Mouse (Mus musculus): ENCODE measurements around the gene Dhrs7c. TPM values are rescaled to one million over a fixed set of nuclear protein-coding genes. Genes with fewer than 3 reads are reported as not detected.

Gene Dhrs7c
- polyA plus RNA-seq (2014; fragmentation: Nextera tagmentation; extraction: Ambion mirVana): not detected in 2 replicates

DNA sequence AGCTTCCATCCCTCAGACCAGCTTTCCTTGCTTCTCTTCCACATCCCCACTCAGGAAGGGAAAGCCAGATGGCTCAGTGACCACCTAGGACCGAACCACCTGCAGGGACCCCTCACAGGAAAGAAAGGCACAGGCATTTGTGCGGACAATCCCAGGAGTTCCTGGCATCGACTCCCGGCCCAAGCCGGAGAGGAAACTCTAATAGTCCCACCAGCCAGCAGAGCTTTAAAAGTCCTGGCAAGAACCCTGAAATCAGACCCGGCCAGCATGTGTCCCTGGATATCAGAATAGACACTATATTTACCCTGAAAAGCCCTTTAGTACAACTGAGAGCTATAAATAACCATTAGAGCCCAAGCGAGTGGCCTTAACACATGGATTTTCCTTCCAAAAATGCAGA, at the start of gene Dhrs7c:
Dhrs7c (plus strand) TSS at position 257 of the 400 bp plus-strand sequence.
- Histone ChIP-seq H3K4me1 (replicated peaks; ENCODE audit: control insufficient read depth, insufficient read depth, low read length) (no peaks in the 10 kb centered on the region), H3K9ac (ENCODE audit: low read depth, low read length) (no peak within 1 kb of the TSS), H3K36me3 (ENCODE audit: control insufficient read depth, insufficient read depth, low read length) (no peaks in the 10 kb centered on the region), H3K9me3 (ENCODE audit: control insufficient read depth, low read length) (no peaks in the 10 kb centered on the region), H3K4me3 (ENCODE audit: low read depth, low read length) (no peak within 1 kb of the TSS), H3K27me3 (ENCODE audit: control insufficient read depth, insufficient read depth, low read length) (no peaks in the 10 kb centered on the region), H3K27ac (ENCODE audit: low read depth, low read length) (no peak within 1 kb of the TSS), H3K4me2 (replicated peaks; ENCODE audit: low read depth, low read length) (no peak within 1 kb of the TSS)
- 91% methylated on average over 7 of the region's 7 CpGs for WGBS
- ATAC-seq (ENCODE audit: low FRiP score): no peak
- no peak for DNase-seq (ENCODE audit: low spot score)

DNA sequence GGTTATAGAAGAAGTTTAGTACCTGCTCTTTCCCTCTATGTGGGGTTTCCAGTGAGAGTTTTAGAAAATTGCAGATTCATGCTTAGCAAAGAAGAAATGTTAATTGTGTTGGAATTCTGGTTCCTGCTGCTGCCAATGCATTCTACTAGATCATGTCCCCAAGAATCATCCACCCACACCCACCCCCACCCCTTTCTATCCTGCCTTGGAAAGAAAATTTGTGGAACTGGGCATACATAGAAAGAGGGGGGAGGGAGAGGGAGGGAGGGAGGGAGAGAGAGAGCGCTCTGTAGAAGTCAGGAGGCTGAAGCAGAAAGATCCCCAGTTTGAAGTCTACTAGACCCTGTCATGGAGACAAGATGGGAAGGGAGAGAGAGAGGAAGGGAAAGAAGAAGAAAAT, 41.7 kb upstream of the Dhrs7c start:
- WGBS: 100% methylated on average over 1 of the region's 1 CpGs
- ATAC-seq (ENCODE audit: low FRiP score) (no peak), DNase-seq (ENCODE audit: low spot score) (no peak)
- no peak overlapping the region for H3K27ac ChIP-seq (ENCODE audit: low read depth, low read length)
- H3K27me3 ChIP-seq (ENCODE audit: control insufficient read depth, insufficient read depth, low read length): no peaks in the 10 kb centered on the region
- no peaks in the 10 kb centered on the region for H3K36me3 ChIP-seq (ENCODE audit: control insufficient read depth, insufficient read depth, low read length)
- H3K9me3 ChIP-seq (ENCODE audit: control insufficient read depth, low read length): no peaks in the 10 kb centered on the region
- H3K4me2 ChIP-seq (replicated peaks; ENCODE audit: low read depth, low read length): no peak overlapping the region
- H3K4me3 ChIP-seq (ENCODE audit: low read depth, low read length): no peak overlapping the region
- H3K9ac ChIP-seq (ENCODE audit: low read depth, low read length): no peak overlapping the region
- H3K4me1 ChIP-seq (replicated peaks; ENCODE audit: control insufficient read depth, insufficient read depth, low read length): no peaks in the 10 kb centered on the region

DNA sequence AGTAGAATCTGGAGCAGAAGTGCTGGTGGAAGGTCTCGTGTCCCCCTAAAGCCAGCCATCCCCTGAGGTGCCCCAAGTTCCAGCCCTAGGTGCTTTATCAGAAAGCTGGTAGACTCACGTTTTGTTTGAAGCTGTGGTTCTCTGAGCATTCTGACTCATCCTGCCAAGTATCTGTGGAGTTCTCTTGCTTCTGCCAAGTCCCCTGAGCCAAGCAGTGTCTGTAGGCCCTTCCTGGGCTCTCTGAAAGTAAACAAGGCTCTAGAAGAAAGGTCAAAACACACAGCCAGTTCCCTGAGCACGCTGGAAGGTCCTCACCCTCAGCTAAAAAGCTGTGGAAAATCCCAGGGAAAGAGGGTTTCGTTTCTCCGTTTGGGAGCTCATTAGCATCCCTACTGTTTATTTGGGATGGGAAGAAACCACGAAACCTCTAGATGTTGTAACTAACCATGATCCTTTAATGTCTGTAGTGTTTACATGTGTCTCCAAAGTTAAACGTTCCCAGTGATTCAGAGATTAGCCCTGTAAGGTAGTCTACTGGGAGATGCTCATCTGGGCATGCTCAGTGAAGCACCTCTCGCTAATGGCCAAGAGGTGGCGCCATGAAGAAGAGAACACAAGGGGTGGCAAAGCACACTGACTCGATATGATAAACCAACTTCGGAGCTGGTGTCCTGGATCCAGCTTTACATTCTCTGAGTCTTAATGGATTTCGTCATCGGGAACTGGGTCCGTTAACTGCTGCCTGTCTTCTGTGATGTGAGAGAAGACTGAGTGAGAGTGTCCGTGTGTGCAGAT, 40.4 kb upstream of the Dhrs7c start:
- DNase-seq (ENCODE audit: low spot score) (no peak), ATAC-seq (ENCODE audit: low FRiP score) (no peak)
- Histone ChIP-seq H3K4me3 (ENCODE audit: low read depth, low read length) (no peak overlapping the region), H3K27ac (ENCODE audit: low read depth, low read length) (no peak overlapping the region), H3K4me1 (replicated peaks; ENCODE audit: control insufficient read depth, insufficient read depth, low read length) (no peaks in the 10 kb centered on the region), H3K27me3 (ENCODE audit: control insufficient read depth, insufficient read depth, low read length) (no peaks in the 10 kb centered on the region), H3K9me3 (ENCODE audit: control insufficient read depth, low read length) (no peaks in the 10 kb centered on the region), H3K9ac (ENCODE audit: low read depth, low read length) (no peak overlapping the region), H3K4me2 (replicated peaks; ENCODE audit: low read depth, low read length) (no peak overlapping the region), H3K36me3 (ENCODE audit: control insufficient read depth, insufficient read depth, low read length) (no peaks in the 10 kb centered on the region)
- WGBS: 75% methylated on average over 15 of the region's 15 CpGs

DNA sequence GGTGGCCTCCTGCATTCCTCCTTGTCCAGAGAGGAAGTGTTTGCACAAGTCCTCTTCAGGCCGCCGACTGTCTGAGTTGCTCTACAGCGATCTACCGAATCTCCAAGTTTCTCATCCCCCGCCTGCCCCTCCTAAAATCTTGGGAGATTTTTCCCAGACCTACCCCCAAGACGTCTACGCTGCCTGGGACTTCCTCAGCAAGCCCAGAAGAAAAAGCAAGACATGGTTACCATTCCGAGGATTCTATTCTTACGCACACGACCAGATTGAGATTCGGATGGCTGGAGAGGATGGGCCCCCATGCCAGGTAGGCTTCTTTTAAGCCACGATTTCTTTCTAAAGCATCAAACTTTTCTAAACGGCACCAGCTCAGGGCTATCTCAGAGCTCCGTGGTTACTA, 26.9 kb upstream of the Dhrs7c start, which contains the start of gene Glp2r:
Glp2r (minus strand) TSS at position 101 of the 400 bp plus-strand sequence.
- WGBS: 84% methylated on average over 14 of the region's 14 CpGs
- ATAC-seq (ENCODE audit: low FRiP score): no peak
- H3K4me1 ChIP-seq (replicated peaks; ENCODE audit: control insufficient read depth, insufficient read depth, low read length): no peaks in the 10 kb centered on the region

DNA sequence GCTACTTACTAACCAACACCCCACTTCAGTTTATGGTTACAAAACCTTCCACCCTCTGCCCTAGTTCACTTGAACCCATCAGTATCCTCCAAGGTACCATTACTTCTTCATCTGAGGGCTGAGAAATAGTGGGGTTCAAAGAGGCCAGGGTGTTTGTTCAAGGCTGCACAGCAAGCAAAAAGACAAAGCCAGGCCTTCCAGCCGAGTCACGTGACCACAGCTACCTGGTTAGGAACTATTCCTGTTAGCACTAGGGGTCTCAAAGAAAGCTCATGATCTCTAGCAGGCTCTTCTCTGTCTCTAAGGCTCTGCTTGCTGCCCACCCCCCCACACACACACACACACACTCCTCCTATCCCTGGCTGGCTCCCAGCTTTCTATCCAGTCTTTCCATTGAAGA, 26.3 kb upstream of the Dhrs7c start:
- no peaks in the 10 kb centered on the region for H3K36me3 ChIP-seq (ENCODE audit: control insufficient read depth, insufficient read depth, low read length)
- H3K4me3 ChIP-seq (ENCODE audit: low read depth, low read length): no peak overlapping the region
- no peaks in the 10 kb centered on the region for H3K4me1 ChIP-seq (replicated peaks; ENCODE audit: control insufficient read depth, insufficient read depth, low read length)
- no peak for ATAC-seq (ENCODE audit: low FRiP score)
- H3K9ac ChIP-seq (ENCODE audit: low read depth, low read length): no peak overlapping the region
- H3K9me3 ChIP-seq (ENCODE audit: control insufficient read depth, low read length): no peaks in the 10 kb centered on the region
- no peak overlapping the region for H3K27ac ChIP-seq (ENCODE audit: low read depth, low read length)
- no peak for DNase-seq (ENCODE audit: low spot score)
- WGBS: 93% methylated on average over 2 of the region's 2 CpGs
- H3K4me2 ChIP-seq (replicated peaks; ENCODE audit: low read depth, low read length): no peak overlapping the region
- H3K27me3 ChIP-seq (ENCODE audit: control insufficient read depth, insufficient read depth, low read length): no peaks in the 10 kb centered on the region

More for the DNA sequence above, 26.9 kb upstream of the Dhrs7c start, which contains the start of gene Glp2r:
- H3K9ac ChIP-seq (ENCODE audit: low read depth, low read length): no peak within 1 kb of the TSS
- no peak within 1 kb of the TSS for H3K4me3 ChIP-seq (ENCODE audit: low read depth, low read length)
- no peak for DNase-seq (ENCODE audit: low spot score)
- no peaks in the 10 kb centered on the region for H3K9me3 ChIP-seq (ENCODE audit: control insufficient read depth, low read length)
- H3K27ac ChIP-seq (ENCODE audit: low read depth, low read length): no peak within 1 kb of the TSS
- H3K36me3 ChIP-seq (ENCODE audit: control insufficient read depth, insufficient read depth, low read length): no peaks in the 10 kb centered on the region
- no peaks in the 10 kb centered on the region for H3K27me3 ChIP-seq (ENCODE audit: control insufficient read depth, insufficient read depth, low read length)
- no peak within 1 kb of the TSS for H3K4me2 ChIP-seq (replicated peaks; ENCODE audit: low read depth, low read length)

DNA sequence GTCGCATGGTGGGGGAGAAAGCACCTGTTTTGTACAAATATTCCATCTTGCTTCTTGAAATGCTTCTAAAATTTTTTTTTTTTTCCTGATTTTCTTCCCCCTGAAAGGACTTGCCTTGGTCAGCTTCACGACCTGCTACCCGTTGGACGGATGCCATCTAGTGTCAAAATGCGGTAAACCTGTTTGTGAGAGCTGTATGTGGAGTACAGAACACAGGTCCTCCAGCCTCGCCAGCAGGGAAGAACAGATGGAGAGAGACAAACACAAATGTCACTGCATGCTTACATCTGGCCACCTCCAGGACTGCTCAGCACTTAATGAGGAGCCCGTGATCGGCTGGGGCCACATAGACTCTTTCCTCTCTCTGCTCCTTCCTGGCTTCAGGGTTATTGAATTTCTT, 25.4 kb upstream of the Dhrs7c start:
- Histone ChIP-seq H3K4me3 (ENCODE audit: low read depth, low read length) (no peak overlapping the region), H3K9me3 (ENCODE audit: control insufficient read depth, low read length) (no peaks in the 10 kb centered on the region), H3K36me3 (ENCODE audit: control insufficient read depth, insufficient read depth, low read length) (no peaks in the 10 kb centered on the region), H3K9ac (ENCODE audit: low read depth, low read length) (no peak overlapping the region), H3K27ac (ENCODE audit: low read depth, low read length) (no peak overlapping the region), H3K4me2 (replicated peaks; ENCODE audit: low read depth, low read length) (no peak overlapping the region), H3K4me1 (replicated peaks; ENCODE audit: control insufficient read depth, insufficient read depth, low read length) (no peaks in the 10 kb centered on the region), H3K27me3 (ENCODE audit: control insufficient read depth, insufficient read depth, low read length) (no peaks in the 10 kb centered on the region)
- DNase-seq (ENCODE audit: low spot score): peak; percentile 73
- 27% methylated on average over 7 of the region's 8 CpGs for WGBS
- ATAC-seq (ENCODE audit: low FRiP score): no peak

DNA sequence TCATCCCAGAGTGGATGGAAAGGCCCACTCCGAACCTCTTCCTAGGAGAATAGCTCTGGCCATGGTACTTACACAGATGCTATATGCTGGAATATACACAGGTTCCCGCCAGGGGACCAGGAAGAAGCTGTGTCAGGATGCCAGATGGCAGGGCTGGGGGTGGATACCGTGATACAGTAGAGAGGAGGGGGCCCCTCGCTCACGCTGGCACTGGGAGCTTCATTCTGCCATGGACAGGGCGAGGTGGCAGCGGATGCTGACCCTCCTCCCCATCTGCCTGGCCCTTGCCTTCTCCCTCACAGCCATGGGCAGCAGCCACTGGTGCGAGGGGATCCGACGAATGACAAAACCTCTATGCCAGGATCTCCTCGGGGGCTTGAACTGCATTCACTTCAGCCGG, 23.6 kb upstream of the Dhrs7c start, which contains the start of gene Gsg1l2:
Gsg1l2 (plus strand) TSS at position 230 of the 400 bp plus-strand sequence.
- Histone ChIP-seq H3K27me3 (ENCODE audit: control insufficient read depth, insufficient read depth, low read length) (no peaks in the 10 kb centered on the region), H3K9ac (ENCODE audit: low read depth, low read length) (no peak within 1 kb of the TSS), H3K36me3 (ENCODE audit: control insufficient read depth, insufficient read depth, low read length) (no peaks in the 10 kb centered on the region), H3K9me3 (ENCODE audit: control insufficient read depth, low read length) (no peaks in the 10 kb centered on the region), H3K4me2 (replicated peaks; ENCODE audit: low read depth, low read length) (no peak within 1 kb of the TSS), H3K4me3 (ENCODE audit: low read depth, low read length) (no peak within 1 kb of the TSS), H3K27ac (ENCODE audit: low read depth, low read length) (no peak within 1 kb of the TSS), H3K4me1 (replicated peaks; ENCODE audit: control insufficient read depth, insufficient read depth, low read length) (no peaks in the 10 kb centered on the region)
- DNase-seq (ENCODE audit: low spot score) (no peak), ATAC-seq (ENCODE audit: low FRiP score) (no peak)
- 88% methylated on average over 12 of the region's 12 CpGs for WGBS

DNA sequence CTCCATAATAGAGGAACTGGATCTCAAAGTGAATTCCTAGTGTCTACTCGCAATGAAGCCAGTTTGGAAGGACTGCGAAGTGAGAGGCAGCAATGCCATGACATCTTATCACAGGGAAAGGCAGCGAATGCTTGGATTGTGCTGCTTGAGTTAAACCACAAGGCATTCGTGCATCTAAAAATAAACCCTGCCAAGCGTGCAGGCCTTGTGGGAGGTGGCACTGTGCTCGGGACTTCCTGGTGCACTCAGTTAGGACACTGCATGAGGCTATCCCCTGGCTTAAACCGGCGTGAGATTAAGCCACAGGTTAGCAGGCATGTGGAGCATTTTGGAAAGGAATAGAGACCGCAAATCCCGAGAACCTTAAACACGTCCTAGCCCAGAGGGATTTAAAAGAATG, 7.8 kb upstream of the Dhrs7c start:
- Histone ChIP-seq H3K36me3 (ENCODE audit: control insufficient read depth, insufficient read depth, low read length) (no peaks in the 10 kb centered on the region), H3K4me1 (replicated peaks; ENCODE audit: control insufficient read depth, insufficient read depth, low read length) (no peaks in the 10 kb centered on the region), H3K9ac (ENCODE audit: low read depth, low read length) (no peak overlapping the region), H3K9me3 (ENCODE audit: control insufficient read depth, low read length) (no peaks in the 10 kb centered on the region), H3K4me2 (replicated peaks; ENCODE audit: low read depth, low read length) (no peak overlapping the region), H3K27me3 (ENCODE audit: control insufficient read depth, insufficient read depth, low read length) (no peaks in the 10 kb centered on the region), H3K4me3 (ENCODE audit: low read depth, low read length) (no peak overlapping the region), H3K27ac (ENCODE audit: low read depth, low read length) (no peak overlapping the region)
- no peak for DNase-seq (ENCODE audit: low spot score)
- no peak for ATAC-seq (ENCODE audit: low FRiP score)
- 87% methylated on average over 11 of the region's 11 CpGs for WGBS

DNA sequence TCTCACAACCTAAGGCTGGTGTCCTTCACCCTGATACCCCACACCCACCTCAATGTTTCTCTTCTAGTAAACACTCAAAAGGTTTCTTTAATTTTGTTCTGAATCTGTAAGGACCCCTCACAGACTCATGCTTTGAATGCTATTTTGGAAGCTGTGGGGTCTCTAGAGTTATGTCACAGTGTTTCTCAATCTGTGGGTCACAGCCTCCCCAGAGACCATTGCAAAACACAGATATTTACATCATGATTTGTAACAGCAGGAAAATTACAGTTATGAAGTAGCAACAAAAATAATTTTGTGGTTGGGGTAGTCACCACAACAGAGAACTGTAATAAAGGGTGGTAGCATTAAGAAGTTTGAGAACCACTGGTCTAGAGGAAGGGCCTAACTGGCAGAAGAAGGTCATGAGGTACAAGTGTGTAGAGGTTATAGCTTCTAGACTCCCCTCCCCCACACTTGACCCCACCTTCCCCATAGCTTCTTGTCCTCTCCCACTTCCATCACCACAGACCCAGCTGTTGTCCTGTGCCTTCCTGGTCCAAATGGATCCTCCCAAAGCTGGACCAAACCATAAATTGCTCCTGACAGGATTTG, 2.2 kb downstream of the Dhrs7c start:
- Histone ChIP-seq H3K9me3 (ENCODE audit: control insufficient read depth, low read length) (no peaks in the 10 kb centered on the region), H3K27me3 (ENCODE audit: control insufficient read depth, insufficient read depth, low read length) (no peaks in the 10 kb centered on the region), H3K4me2 (replicated peaks; ENCODE audit: low read depth, low read length) (no peak overlapping the region), H3K4me3 (ENCODE audit: low read depth, low read length) (no peak overlapping the region), H3K36me3 (ENCODE audit: control insufficient read depth, insufficient read depth, low read length) (no peaks in the 10 kb centered on the region), H3K4me1 (replicated peaks; ENCODE audit: control insufficient read depth, insufficient read depth, low read length) (no peaks in the 10 kb centered on the region), H3K9ac (ENCODE audit: low read depth, low read length) (no peak overlapping the region), H3K27ac (ENCODE audit: low read depth, low read length) (no peak overlapping the region)
- DNase-seq (ENCODE audit: low spot score) (no peak), ATAC-seq (ENCODE audit: low FRiP score) (no peak)

Data from hindbrain, embryonic 11.5 days (tissue).